8 mouse cellular contexts compared by ENCODE assay signal in genomic region chr7:35118099-35118781, GRCm38 (mm10). TPM values are rescaled to one million over a fixed set of nuclear protein-coding genes. Genes with fewer than 3 reads are reported as not detected.
DNase-seq lines count a peak whose midpoint lies in the region; ATAC-seq and TF ChIP-seq lines count a peak whose summit lies in the region.

No protein-coding gene starts in this region.

- no peak for TF ChIP-seq CTCF in cerebellum, adult 2 months (IDR thresholded peaks at IDR 0.05; ENCODE audit: borderline replicate concordance, insufficient read depth, low read depth, low read length)

- H3K4me1 ChIP-seq in cerebellum, adult 2 months (ENCODE audit: control insufficient read depth, insufficient read depth, low read length) = no peaks in the 10 kb centered on the region
- H3K4me1 ChIP-seq in lung, embryonic 16.5 days (replicated peaks; ENCODE audit: control insufficient read depth, insufficient read depth, low read length) = peaks cover 36% of the 10 kb centered on the region

- H3K9ac ChIP-seq in lung, embryonic 16.5 days (ENCODE audit: low read length) = peak overlapping the region; percentile 79

- peak; percentile 10 for DNase-seq in ES-CJ7 (ENCODE audit: low read depth, low spot score)
- DNase-seq in cerebellum, adult 2 months = peak; percentile 59 to 65
- DNase-seq in layer of hippocampus, adult 9-11 months = peak; percentile 64
- peak; percentile 70 for DNase-seq in ovary, adult 18-20 months (ENCODE audit: low spot score)
- DNase-seq in thymus, postnatal 14 days = peak; percentile 23

- WGBS in cerebellum, adult 2 months = under 1% methylated on average over 49 of the region's 49 CpGs
- under 1% methylated on average over 49 of the region's 49 CpGs for WGBS in lung, embryonic 16.5 days

- H3K4me3 ChIP-seq in cerebellum, adult 2 months (replicated peaks; ENCODE audit: insufficient read depth, low read depth, low read length) = peak overlapping the region; percentile 67
- peak overlapping the region; percentile 74 for H3K4me3 ChIP-seq in lung, embryonic 16.5 days (ENCODE audit: low read length)

- no peak overlapping the region for H3K27ac ChIP-seq in cerebellum, adult 2 months (ENCODE audit: insufficient read depth, low read length)
- peak overlapping the region; percentile 91 for H3K27ac ChIP-seq in lung, embryonic 16.5 days (ENCODE audit: low read length)

- no peak for TF ChIP-seq POLR2A in cerebellum, adult 2 months (IDR thresholded peaks at IDR 0.05; ENCODE audit: borderline replicate concordance, insufficient read depth, low read length)

- H3K4me2 ChIP-seq in lung, embryonic 16.5 days (ENCODE audit: low read depth, low read length) = peak overlapping the region; percentile 97

- no peaks in the 10 kb centered on the region; the same call in 1 of the 2 replicates for H3K27me3 ChIP-seq in cerebellum, adult 2 months (ENCODE audit: control insufficient read depth, insufficient read depth, low read length)
- H3K27me3 ChIP-seq in lung, embryonic 16.5 days (ENCODE audit: control insufficient read depth, insufficient read depth, low read depth, low read length) = peaks cover 10% of the 10 kb centered on the region

- ATAC-seq in frontal cortex, adult (ENCODE audit: low TSS enrichment) = peak; percentile 56
- peak; percentile 41 to 47 for ATAC-seq in hematopoietic stem cell, adult 5-6 weeks (replicated peaks in 1 of 2; ENCODE audit: insufficient read depth in 1 of 2, low FRiP score in 2 of 2, low TSS enrichment in 1 of 2, low read depth in 1 of 2, poor library complexity in 2 of 2, severe bottlenecking in 2 of 2)
- ATAC-seq in lung, embryonic 16.5 days (ENCODE audit: low read depth) = peak; percentile 81

- no peaks in the 10 kb centered on the region for H3K9me3 ChIP-seq in lung, embryonic 16.5 days (ENCODE audit: control insufficient read depth, low read length)

- no peaks in the 10 kb centered on the region for H3K36me3 ChIP-seq in lung, embryonic 16.5 days (ENCODE audit: control insufficient read depth, insufficient read depth, low read length)

RNA-seq across cellular contexts. Expression of gene Cebpa, which starts 0.9 kb away (rescaled TPM):
- 4.8 and 5.0 TPM in 2 replicates for polyA plus RNA-seq in cerebellum, adult 2 months (2012; rRNA removed)
- 8.7 and 10.9 TPM in 2 replicates for total RNA-seq in hematopoietic stem cell, adult 5-6 weeks (2017)
- polyA plus RNA-seq in lung, embryonic 16.5 days (2015; fragmentation: Nextera tagmentation; extraction: Ambion mirVana) = 7.5 and 9.4 TPM in 2 replicates

Comparison
In these comparisons a context has a peak if more than half of its experiments do, and no peak if none do; other contexts are left out.
1. DNase-seq: peak in every context shown above with its lines; median percentile 70 in ovary, adult 18-20 months; 64 in layer of hippocampus, adult 9-11 months; 62 in cerebellum, adult 2 months; 23 in thymus, postnatal 14 days; 10 in ES-CJ7.